Mouse (Mus musculus): ENCODE data around the gene Itga10. TPM values are rescaled to one million over a fixed set of nuclear protein-coding genes. Genes with fewer than 3 reads are reported as not detected.
"Not testable (repeated sequence)": the region's sequence is repeated elsewhere in the genome, so short reads cannot be mapped to it uniquely, and the experiment has no call there.

Gene Itga10
- polyA plus RNA-seq, 1 experiment from 2014 or later: 0.92 TPM

GRCm38 (mm10) chr3:96679159-96679674 is 33.8 kb downstream of the Itga10 start:
- H3K27ac ChIP-seq (replicated peaks; ENCODE audit: low read depth, low read length): no peak overlapping the region
- H3K9me3 ChIP-seq (ENCODE audit: control insufficient read depth, low read length): no peaks in the 10 kb centered on the region
- no peak overlapping the region for H3K9ac ChIP-seq (ENCODE audit: low read length)
- H3K4me3 ChIP-seq (ENCODE audit: low read depth, low read length): no peak overlapping the region
- no peak overlapping the region for H3K4me2 ChIP-seq (ENCODE audit: low read depth, severe bottlenecking)
- no peak for DNase-seq (ENCODE audit: low spot score)
- H3K4me1 ChIP-seq (ENCODE audit: control insufficient read depth, insufficient read depth, low read length): no peaks in the 10 kb centered on the region
- peaks cover 14% of the 10 kb centered on the region for H3K27me3 ChIP-seq (ENCODE audit: control insufficient read depth, insufficient read depth, low read length)
- ATAC-seq (ENCODE audit: insufficient number of reproducible peaks, low FRiP score, low TSS enrichment, low read depth): no peak
- no peaks in the 10 kb centered on the region for H3K36me3 ChIP-seq (ENCODE audit: control insufficient read depth, insufficient read depth, low read length)
- 31% methylated on average over 5 of the region's 5 CpGs for WGBS

- Histone ChIP-seq H3K4me1 (ENCODE audit: control insufficient read depth, insufficient read depth, low read length) (no peaks in the 10 kb centered on the region), H3K4me2 (ENCODE audit: low read depth, severe bottlenecking) (no peak overlapping the region), H3K9ac (ENCODE audit: low read length) (no peak overlapping the region), H3K36me3 (ENCODE audit: control insufficient read depth, insufficient read depth, low read length) (no peaks in the 10 kb centered on the region), H3K27me3 (ENCODE audit: control insufficient read depth, insufficient read depth, low read length) (peaks cover 21% of the 10 kb centered on the region), H3K4me3 (ENCODE audit: low read depth, low read length) (no peak overlapping the region), H3K9me3 (ENCODE audit: control insufficient read depth, low read length) (no peaks in the 10 kb centered on the region), H3K27ac (replicated peaks; ENCODE audit: low read depth, low read length) (no peak overlapping the region)
- WGBS: 19% methylated on average over 12 of the region's 12 CpGs
- no peak for ATAC-seq (ENCODE audit: insufficient number of reproducible peaks, low FRiP score, low TSS enrichment, low read depth)
- DNase-seq (ENCODE audit: low spot score): no peak
These were observed 35.0 kb downstream of the Itga10 start for GRCm38 (mm10) chr3:96680269-96680956.

- no peak overlapping the region for H3K4me2 ChIP-seq (ENCODE audit: low read depth, severe bottlenecking)
- DNase-seq (ENCODE audit: low spot score): no peak
- H3K4me1 ChIP-seq (ENCODE audit: control insufficient read depth, insufficient read depth, low read length): no peaks in the 10 kb centered on the region
- H3K27ac ChIP-seq (replicated peaks; ENCODE audit: low read depth, low read length): no peak overlapping the region
- peaks cover 24% of the 10 kb centered on the region for H3K27me3 ChIP-seq (ENCODE audit: control insufficient read depth, insufficient read depth, low read length)
- ATAC-seq (ENCODE audit: insufficient number of reproducible peaks, low FRiP score, low TSS enrichment, low read depth): no peak
- H3K9me3 ChIP-seq (ENCODE audit: control insufficient read depth, low read length): no peaks in the 10 kb centered on the region
- 85% methylated on average over 3 of the region's 3 CpGs for WGBS
- H3K9ac ChIP-seq (ENCODE audit: low read length): no peak overlapping the region
- no peaks in the 10 kb centered on the region for H3K36me3 ChIP-seq (ENCODE audit: control insufficient read depth, insufficient read depth, low read length)
- H3K4me3 ChIP-seq (ENCODE audit: low read depth, low read length): no peak overlapping the region
These were observed 38.1 kb downstream of the Itga10 start for GRCm38 (mm10) chr3:96683496-96683895.

- Histone ChIP-seq H3K4me2 (ENCODE audit: low read depth, severe bottlenecking) (peak overlapping the region; percentile 50), H3K4me1 (ENCODE audit: control insufficient read depth, insufficient read depth, low read length) (no peaks in the 10 kb centered on the region), H3K4me3 (ENCODE audit: low read depth, low read length) (peak overlapping the region; percentile 23), H3K9me3 (ENCODE audit: control insufficient read depth, low read length) (no peaks in the 10 kb centered on the region), H3K27me3 (ENCODE audit: control insufficient read depth, insufficient read depth, low read length) (peaks cover 24% of the 10 kb centered on the region), H3K9ac (ENCODE audit: low read length) (peak overlapping the region; percentile 50; the same call in 1 of the 2 replicates), H3K27ac (replicated peaks; ENCODE audit: low read depth, low read length) (no peak overlapping the region), H3K36me3 (ENCODE audit: control insufficient read depth, insufficient read depth, low read length) (no peaks in the 10 kb centered on the region)
- no peak for DNase-seq (ENCODE audit: low spot score)
- no peak for ATAC-seq (ENCODE audit: insufficient number of reproducible peaks, low FRiP score, low TSS enrichment, low read depth)
- WGBS: 51% methylated on average over 17 of the region's 17 CpGs
These were observed 38.9 kb downstream of the Itga10 start for GRCm38 (mm10) chr3:96684151-96684821.

- 29% methylated on average over 28 of the region's 28 CpGs for WGBS
- Histone ChIP-seq H3K4me2 (ENCODE audit: low read depth, severe bottlenecking) (peak overlapping the region; percentile 50), H3K9me3 (ENCODE audit: control insufficient read depth, low read length) (no peaks in the 10 kb centered on the region), H3K4me1 (ENCODE audit: control insufficient read depth, insufficient read depth, low read length) (no peaks in the 10 kb centered on the region), H3K27ac (replicated peaks; ENCODE audit: low read depth, low read length) (no peak overlapping the region), H3K4me3 (ENCODE audit: low read depth, low read length) (peak overlapping the region; percentile 23), H3K9ac (ENCODE audit: low read length) (peak overlapping the region; percentile 50; the same call in 1 of the 2 replicates), H3K27me3 (ENCODE audit: control insufficient read depth, insufficient read depth, low read length) (peaks cover 24% of the 10 kb centered on the region), H3K36me3 (ENCODE audit: control insufficient read depth, insufficient read depth, low read length) (no peaks in the 10 kb centered on the region)
- DNase-seq (ENCODE audit: low spot score): peak; percentile 51
- ATAC-seq (ENCODE audit: insufficient number of reproducible peaks, low FRiP score, low TSS enrichment, low read depth): no peak
These were observed 39.4 kb downstream of the Itga10 start for GRCm38 (mm10) chr3:96684822-96685156.

GRCm38 (mm10) chr3:96686057-96686456 is 40.7 kb downstream of the Itga10 start:
- not testable (repeated sequence) for H3K9me3 ChIP-seq (ENCODE audit: control insufficient read depth, low read length); H3K27ac ChIP-seq (replicated peaks; ENCODE audit: low read depth, low read length); ATAC-seq (ENCODE audit: insufficient number of reproducible peaks, low FRiP score, low TSS enrichment, low read depth); DNase-seq (ENCODE audit: low spot score); H3K9ac ChIP-seq (ENCODE audit: low read length); H3K4me1 ChIP-seq (ENCODE audit: control insufficient read depth, insufficient read depth, low read length); H3K4me3 ChIP-seq (ENCODE audit: low read depth, low read length); H3K36me3 ChIP-seq (ENCODE audit: control insufficient read depth, insufficient read depth, low read length); H3K4me2 ChIP-seq (ENCODE audit: low read depth, severe bottlenecking)
- H3K27me3 ChIP-seq (ENCODE audit: control insufficient read depth, insufficient read depth, low read length): peaks cover 17% of the 10 kb centered on the region
- 90% methylated on average over 5 of the region's 5 CpGs for WGBS

- DNase-seq (ENCODE audit: low spot score) (no peak), ATAC-seq (ENCODE audit: insufficient number of reproducible peaks, low FRiP score, low TSS enrichment, low read depth) (no peak)
- H3K9me3 ChIP-seq (ENCODE audit: control insufficient read depth, low read length): no peaks in the 10 kb centered on the region
- no peak overlapping the region for H3K27ac ChIP-seq (replicated peaks; ENCODE audit: low read depth, low read length)
- 81% methylated on average over 11 of the region's 11 CpGs for WGBS
- no peaks in the 10 kb centered on the region for H3K36me3 ChIP-seq (ENCODE audit: control insufficient read depth, insufficient read depth, low read length)
- no peak overlapping the region for H3K4me2 ChIP-seq (ENCODE audit: low read depth, severe bottlenecking)
- peaks cover 13% of the 10 kb centered on the region for H3K27me3 ChIP-seq (ENCODE audit: control insufficient read depth, insufficient read depth, low read length)
- H3K4me1 ChIP-seq (ENCODE audit: control insufficient read depth, insufficient read depth, low read length): 0 out of 2 replicates have a peak, but pooled peaks cover 2% of the 10 kb centered on the region
- no peak overlapping the region for H3K9ac ChIP-seq (ENCODE audit: low read length)
- H3K4me3 ChIP-seq (ENCODE audit: low read depth, low read length): no peak overlapping the region
These were observed 43.5 kb downstream of the Itga10 start for GRCm38 (mm10) chr3:96688854-96689253.

GRCm38 (mm10) chr3:96690298-96690697 is 44.9 kb downstream of the Itga10 start:
- Histone ChIP-seq H3K4me1 (ENCODE audit: control insufficient read depth, insufficient read depth, low read length) (0 out of 2 replicates have a peak, but pooled peaks cover 2% of the 10 kb centered on the region), H3K9ac (ENCODE audit: low read length) (no peak overlapping the region), H3K4me2 (ENCODE audit: low read depth, severe bottlenecking) (no peak overlapping the region), H3K27ac (replicated peaks; ENCODE audit: low read depth, low read length) (no peak overlapping the region), H3K4me3 (ENCODE audit: low read depth, low read length) (no peak overlapping the region), H3K9me3 (ENCODE audit: control insufficient read depth, low read length) (no peaks in the 10 kb centered on the region), H3K36me3 (ENCODE audit: control insufficient read depth, insufficient read depth, low read length) (no peaks in the 10 kb centered on the region), H3K27me3 (ENCODE audit: control insufficient read depth, insufficient read depth, low read length) (peaks cover 4% of the 10 kb centered on the region)
- DNase-seq (ENCODE audit: low spot score) (no peak), ATAC-seq (ENCODE audit: insufficient number of reproducible peaks, low FRiP score, low TSS enrichment, low read depth) (no peak)
- WGBS: 47% methylated on average over 3 of the region's 3 CpGs

Data from limb, embryonic 11.5 days (tissue).